Mouse (Mus musculus) cerebellum, adult 9-10 months (tissue): ENCODE results near the gene Rmi2.

Source experiments
- DNase-seq: peaks from one replicate; pipeline ENCODE4 v3.0.0; 2022

The Rmi2 gene

GRCm38 (mm10) chr16:10827766-10828460 lies 6.9 kb upstream of the Rmi2 start:
- DNase-seq, result no peak

GRCm38 (mm10) chr16:10828461-10828805 lies 6.4 kb upstream of the Rmi2 start:
- DNase-seq, result no peak

GRCm38 (mm10) chr16:10834542-10834910 lies 333 bp upstream of the Rmi2 start:
- DNase-seq, result peak; percentile 46

- peak; percentile 34 for DNase-seq
Observed at GRCm38 (mm10) chr16:10836388-10836787, 1.5 kb downstream of the Rmi2 start.

- DNase-seq, result no peak
Observed at GRCm38 (mm10) chr16:10837250-10837649, 2.4 kb downstream of the Rmi2 start.

GRCm38 (mm10) chr16:10837903-10838302 lies 3.0 kb downstream of the Rmi2 start:
- no peak for DNase-seq

- no peak for DNase-seq
Observed at GRCm38 (mm10) chr16:10838487-10839245, 3.8 kb downstream of the Rmi2 start.

GRCm38 (mm10) chr16:10840018-10840417 lies 5.2 kb downstream of the Rmi2 start:
- DNase-seq, result no peak

GRCm38 (mm10) chr16:10842282-10842855 lies 7.5 kb downstream of the Rmi2 start:
- peak; percentile 23 for DNase-seq

GRCm38 (mm10) chr16:10843486-10844318 lies 8.8 kb downstream of the Rmi2 start:
- DNase-seq, result no peak

GRCm38 (mm10) chr16:10844319-10844670 lies 9.4 kb downstream of the Rmi2 start:
- peak; percentile 27 for DNase-seq

GRCm38 (mm10) chr16:10845952-10846351 lies 11.1 kb downstream of the Rmi2 start:
- DNase-seq, result peak; percentile 36

- DNase-seq, result peak; percentile 78
Observed at GRCm38 (mm10) chr16:10846503-10846902, 11.6 kb downstream of the Rmi2 start.

- DNase-seq, result peak; percentile 91
Observed at GRCm38 (mm10) chr16:10849965-10850861, 15.4 kb downstream of the Rmi2 start.

- no peak for DNase-seq
Observed at GRCm38 (mm10) chr16:10850905-10851304, 16.0 kb downstream of the Rmi2 start.

GRCm38 (mm10) chr16:10852216-10852615 lies 17.4 kb downstream of the Rmi2 start:
- DNase-seq, result peak; percentile 17

GRCm38 (mm10) chr16:10859726-10860245 lies 24.9 kb downstream of the Rmi2 start:
- DNase-seq, result peak; percentile 24

- peak; percentile 53 for DNase-seq
Observed at GRCm38 (mm10) chr16:10861408-10861807, 26.5 kb downstream of the Rmi2 start.

GRCm38 (mm10) chr16:10864833-10865591 lies 30.2 kb downstream of the Rmi2 start:
- DNase-seq, result peak; percentile 83

- DNase-seq, result no peak
Observed at GRCm38 (mm10) chr16:10865592-10865987, 30.7 kb downstream of the Rmi2 start.

- no peak for DNase-seq
Observed at GRCm38 (mm10) chr16:10866841-10867240, 32.0 kb downstream of the Rmi2 start.
